8 mouse cellular contexts compared by ENCODE assay signal in the genomic region with DNA sequence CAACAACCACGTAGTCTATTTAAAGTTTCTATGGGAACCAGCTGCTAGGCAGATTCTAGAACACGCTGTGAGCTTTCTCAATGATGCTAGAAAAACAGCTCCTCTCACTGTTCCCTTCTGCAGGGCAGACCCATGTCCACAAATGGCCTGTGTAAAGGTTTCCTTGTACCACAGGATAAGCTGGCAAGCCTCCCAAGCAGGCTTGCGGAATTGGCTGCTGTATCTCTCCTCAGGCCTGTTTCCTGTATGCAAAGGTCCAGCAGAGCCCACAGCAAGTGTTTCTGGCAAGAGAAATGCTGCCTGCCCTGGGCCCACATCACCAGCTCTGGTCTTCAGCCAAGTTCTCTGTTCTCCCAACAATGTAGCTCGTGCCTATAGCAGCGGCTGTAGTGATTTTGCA.
DNase-seq lines count a peak whose midpoint lies in the region; ATAC-seq and TF ChIP-seq lines count a peak whose summit lies in the region.

No protein-coding gene starts in this region.

- TF ChIP-seq CTCF in brain, embryonic 14.5 days (IDR thresholded peaks at IDR 0.05; ENCODE audit: borderline replicate concordance, extremely low read depth, insufficient read depth, insufficient read length), result no peak
- no peak for TF ChIP-seq CTCF in left cerebral cortex, adult 2 months (IDR thresholded peaks at IDR 0.05)

- no peaks in the 10 kb centered on the region for H3K27me3 ChIP-seq in hindbrain, embryonic 14.5 days (ENCODE audit: control insufficient read depth, insufficient read depth, low read length)
- no peaks in the 10 kb centered on the region for H3K27me3 ChIP-seq in midbrain, embryonic 15.5 days (replicated peaks)

- H3K4me3 ChIP-seq in hindbrain, embryonic 14.5 days (replicated peaks; ENCODE audit: low read length), result no peak overlapping the region
- no peak overlapping the region for H3K4me3 ChIP-seq in left cerebral cortex, adult 2 months
- H3K4me3 ChIP-seq in midbrain, embryonic 15.5 days, result no peak overlapping the region

- ATAC-seq in hindbrain, embryonic 14.5 days (ENCODE audit: low FRiP score), result peak; percentile 85
- peak; percentile 68 for ATAC-seq in midbrain, embryonic 15.5 days (replicated peaks)
- ATAC-seq in monocyte, adult 5-6 weeks (replicated peaks; ENCODE audit: insufficient number of reproducible peaks, low FRiP score, low TSS enrichment, poor library complexity, severe bottlenecking), result no peak

- H3K4me1 ChIP-seq in hindbrain, embryonic 14.5 days (replicated peaks; ENCODE audit: control insufficient read depth, insufficient read depth, low read length), result peaks cover 23% of the 10 kb centered on the region
- peaks cover 29% of the 10 kb centered on the region for H3K4me1 ChIP-seq in midbrain, embryonic 15.5 days

- intact Hi-C loops in left cerebral cortex, adult 2 months (cut with DNase I), result loop anchor here (5.0 kb wide), 1 partner anchor 48 kb away; no protein-coding TSS in a partner anchor

- H3K9me3 ChIP-seq in hindbrain, embryonic 14.5 days (ENCODE audit: control insufficient read depth, low read length), result no peaks in the 10 kb centered on the region
- H3K9me3 ChIP-seq in midbrain, embryonic 15.5 days, result no peaks in the 10 kb centered on the region

- H3K36me3 ChIP-seq in hindbrain, embryonic 14.5 days (replicated peaks; ENCODE audit: control insufficient read depth, insufficient read depth), result no peaks in the 10 kb centered on the region
- H3K36me3 ChIP-seq in midbrain, embryonic 15.5 days (replicated peaks), result peaks cover 5% of the 10 kb centered on the region; the same call in 1 of the 2 replicates

- H3K27ac ChIP-seq in hindbrain, embryonic 14.5 days, result peak overlapping the region; percentile 34
- peak overlapping the region; percentile 41 for H3K27ac ChIP-seq in left cerebral cortex, adult 2 months
- peak overlapping the region; percentile 57 for H3K27ac ChIP-seq in midbrain, embryonic 15.5 days

- H3K9ac ChIP-seq in hindbrain, embryonic 14.5 days, result no peak overlapping the region
- H3K9ac ChIP-seq in midbrain, embryonic 15.5 days, result no peak overlapping the region

- TF ChIP-seq POLR2A in brain, embryonic 14.5 days (IDR thresholded peaks at IDR 0.05; ENCODE audit: borderline replicate concordance, extremely low read depth, insufficient read depth, insufficient read length, poor library complexity, severe bottlenecking), result no peak

- WGBS in hindbrain, embryonic 14.5 days, result 41% methylated on average over 5 of the region's 5 CpGs
- WGBS in midbrain, embryonic 15.5 days, result 45% methylated on average over 5 of the region's 5 CpGs

- DNase-seq in MN1 (ENCODE audit: low spot score), result peak; percentile 83
- DNase-seq in brain, embryonic 14.5 days (ENCODE audit: low read depth), result peak; percentile 95
- peak; percentile 46 to 66 for DNase-seq in frontal cortex, adult 2 months (ENCODE audit: extremely low spot score in 1 of 2, low spot score in 1 of 2)
- peak; percentile 80 for DNase-seq in hindbrain, embryonic 14.5 days (ENCODE audit: low spot score)
- peak; percentile 48 to 49 for DNase-seq in left cerebral cortex, adult 2 months (ENCODE audit: extremely low spot score in 1 of 2, low spot score in 2 of 2)
- no peak for DNase-seq in retina, embryonic 14.5 days (ENCODE audit: low spot score)

- no peak overlapping the region for H3K4me2 ChIP-seq in hindbrain, embryonic 14.5 days (replicated peaks)
- H3K4me2 ChIP-seq in midbrain, embryonic 15.5 days, result no peak overlapping the region
